Mouse (Mus musculus) gonadal fat pad, adult 2 months (tissue): ENCODE measurements around the gene Cenpb. TPM values are rescaled to one million over a fixed set of nuclear protein-coding genes. Genes with fewer than 3 reads are reported as not detected.

Experiments used
- DNase-seq: peaks from one replicate; pipeline ENCODE4 v3.0.0-alpha.2; 2012; ENCODE audit warnings: low read depth
- polyA plus RNA-seq: library from polyadenylated mRNA; depleted of rRNA; stranded (reverse); fragments of >200 nt; gene quantifications from 2 replicates; pipeline ENCODE4 v1.2.3, GENCODE M21; 2012

The Cenpb gene
- polyA plus RNA-seq, 1 experiment: 75.4 TPM

DNA sequence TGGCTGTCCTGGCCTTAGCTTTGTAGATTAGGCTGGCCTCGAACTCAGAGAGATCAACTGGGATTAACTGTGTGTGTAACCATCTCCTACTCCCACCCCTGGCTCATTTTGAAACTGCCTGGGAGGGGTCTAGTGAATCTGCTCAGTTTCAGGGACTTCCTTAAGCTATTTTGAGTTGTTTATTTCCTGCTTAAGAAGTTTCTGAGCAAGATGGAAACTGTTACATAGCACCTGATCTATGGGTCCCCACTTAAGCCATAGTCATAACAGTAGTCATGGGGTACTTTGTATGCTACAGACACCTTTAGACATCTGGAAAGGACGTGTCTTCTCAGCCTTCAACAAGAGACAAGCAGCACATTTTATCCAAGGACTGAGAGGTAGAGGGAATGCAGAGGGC lies 20.8 kb upstream of the Cenpb start:
- no peak for DNase-seq

DNA sequence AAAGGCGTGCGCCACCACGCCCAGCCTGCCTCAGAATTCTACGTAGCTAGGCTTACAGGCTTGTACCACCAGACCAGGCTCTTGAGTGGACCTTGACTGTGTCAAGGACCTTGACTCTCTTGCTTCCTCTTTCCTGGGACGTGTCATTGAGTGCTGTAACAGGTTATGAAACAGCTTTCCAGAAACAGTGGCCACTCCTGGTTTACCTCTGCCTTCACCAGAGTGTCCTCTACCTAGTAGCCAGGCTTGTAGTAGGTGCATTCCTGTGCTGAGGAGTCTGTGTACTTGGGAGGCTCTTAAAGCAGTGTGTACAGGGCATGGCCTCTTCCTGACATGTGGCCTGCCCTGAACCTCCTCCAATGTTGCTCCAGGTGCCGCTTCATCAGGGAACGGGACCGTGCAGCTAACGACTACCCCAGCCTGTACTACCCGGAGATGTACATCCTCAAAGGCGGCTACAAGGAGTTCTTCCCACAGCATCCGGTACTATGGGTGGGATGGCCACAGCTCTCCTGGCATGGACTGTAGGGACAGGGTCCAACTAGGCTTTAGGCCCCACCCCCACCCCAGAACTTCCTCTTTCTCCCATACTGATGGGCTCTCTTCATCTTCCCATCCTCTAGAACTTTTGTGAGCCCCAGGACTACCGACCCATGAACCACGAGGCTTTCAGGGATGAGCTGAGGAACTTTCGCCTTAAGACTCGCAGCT lies 16.9 kb upstream of the Cenpb start:
- DNase-seq: no peak

DNA sequence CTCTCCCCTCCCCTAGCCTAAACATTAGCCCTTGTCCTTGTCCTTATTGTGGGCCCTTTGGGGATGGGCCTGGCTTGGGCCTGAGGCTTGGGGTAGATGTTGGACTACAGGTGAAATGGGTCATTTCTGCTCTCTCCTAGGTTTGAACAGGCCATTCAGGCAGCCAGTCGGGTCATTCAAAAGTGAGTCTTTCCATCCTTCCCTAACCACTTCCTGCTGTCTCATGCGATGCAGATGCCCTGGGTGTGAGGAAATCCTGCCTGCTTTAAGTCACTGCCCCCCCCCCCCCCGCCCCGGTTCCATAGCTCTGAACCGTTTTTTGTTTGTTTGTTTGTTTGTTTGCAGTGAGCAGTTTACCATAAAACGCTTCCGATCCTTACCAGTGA lies 11.1 kb upstream of the Cenpb start:
- DNase-seq: no peak

DNA sequence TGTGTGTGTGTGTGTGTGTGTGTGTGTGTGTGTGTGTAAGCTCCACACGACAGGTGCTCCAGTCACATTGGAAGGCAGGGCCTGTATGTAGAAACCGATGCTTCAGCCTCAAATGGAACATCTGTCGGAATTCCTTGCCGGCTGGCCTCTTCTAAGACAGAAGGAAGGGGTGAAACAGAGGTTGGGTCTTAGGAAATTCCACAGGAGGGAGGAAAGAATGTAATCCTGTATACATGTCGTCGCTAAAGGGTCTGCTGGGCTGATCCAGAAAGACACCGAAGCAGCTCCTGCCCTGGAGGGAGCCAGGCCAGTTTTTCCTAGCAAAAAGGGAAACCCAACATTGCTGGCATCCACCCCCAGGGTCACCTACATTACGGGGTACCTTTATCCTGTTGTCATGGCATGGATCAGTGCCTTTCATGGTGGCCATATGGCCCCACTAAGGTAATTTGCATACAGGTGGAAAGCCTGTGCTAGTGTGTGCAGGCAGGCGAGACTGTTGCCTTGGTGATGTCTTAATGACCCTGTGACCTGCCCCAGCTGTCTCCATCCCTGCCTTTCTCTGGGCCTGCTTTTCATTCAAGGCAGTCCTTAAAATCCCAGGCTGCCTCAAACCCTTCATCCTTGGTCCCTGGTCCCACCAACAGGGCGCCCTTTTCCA lies 10.6 kb upstream of the Cenpb start:
- no peak for DNase-seq

DNA sequence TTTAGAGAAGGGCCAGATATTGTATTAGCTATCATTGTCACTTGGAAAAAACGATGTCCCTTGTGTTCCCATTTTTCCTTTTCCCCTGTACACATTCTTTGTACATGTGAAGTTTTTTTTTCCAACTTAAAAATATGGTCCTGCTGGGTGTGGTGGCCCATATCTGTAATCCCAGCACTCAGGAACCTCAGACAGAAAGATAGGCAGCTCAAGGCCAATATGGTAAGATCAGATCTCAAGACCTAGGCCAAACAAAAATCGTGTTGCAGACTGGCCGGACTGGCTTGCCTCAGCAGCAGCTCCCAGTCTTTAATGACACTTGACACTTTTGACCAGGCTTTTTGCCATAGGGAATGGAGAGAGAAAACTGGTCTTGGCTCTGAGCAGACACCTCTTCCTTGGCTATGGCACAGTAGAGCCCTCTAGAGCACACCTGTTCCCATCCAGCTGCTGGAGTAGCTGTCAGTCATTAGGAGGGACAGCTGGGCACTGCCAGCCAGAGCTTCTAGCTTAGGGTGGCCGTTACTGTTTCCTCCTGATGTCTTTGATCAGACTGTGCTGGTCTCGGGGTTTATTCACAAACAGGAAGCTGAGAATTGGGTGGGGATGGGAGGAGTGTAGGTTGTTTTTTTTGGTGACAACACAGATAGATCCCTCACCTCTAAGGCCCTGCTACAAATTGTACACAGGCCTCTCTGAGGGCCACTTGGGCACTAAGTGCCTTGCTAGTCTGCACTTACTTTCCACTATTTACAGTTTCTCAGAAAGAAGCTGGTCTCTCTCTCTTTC lies 9.8 kb upstream of the Cenpb start:
- DNase-seq: no peak

DNA sequence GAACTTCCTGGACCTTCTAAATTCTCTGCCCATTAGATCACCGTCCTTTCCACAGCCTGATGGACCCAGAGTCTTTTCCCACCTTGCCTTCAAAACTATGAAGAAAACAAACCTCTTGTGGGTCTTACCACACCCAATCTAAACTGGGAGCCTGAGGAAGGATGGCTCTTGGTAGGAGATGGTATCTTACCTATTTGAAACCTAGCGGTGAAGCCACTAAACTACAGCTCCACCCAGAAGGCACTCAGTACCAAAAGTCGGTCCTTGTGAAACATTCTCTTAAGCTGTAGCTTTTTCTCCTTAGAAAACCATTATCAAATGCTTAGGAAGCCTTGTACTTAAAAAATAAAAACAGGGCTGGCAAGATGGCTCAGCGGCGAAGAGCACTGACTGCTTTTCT lies 8.4 kb upstream of the Cenpb start:
- DNase-seq: no peak

DNA sequence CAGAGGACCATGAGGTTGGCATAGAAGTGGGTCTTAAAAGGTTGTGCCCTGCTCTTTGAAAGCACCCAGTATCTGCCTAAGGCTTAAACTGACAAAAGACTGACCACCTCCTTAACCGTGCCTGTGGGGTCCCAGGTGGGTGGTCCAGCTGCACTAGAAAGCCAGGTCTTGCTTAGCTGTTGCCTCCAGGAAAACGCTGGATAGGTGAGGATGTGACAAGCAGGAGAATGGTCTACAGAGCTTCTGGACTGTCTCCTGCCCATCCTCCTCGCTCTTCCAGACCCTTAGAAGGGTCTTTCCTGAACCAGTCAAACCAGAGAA lies 7.7 kb upstream of the Cenpb start:
- DNase-seq: no peak

DNA sequence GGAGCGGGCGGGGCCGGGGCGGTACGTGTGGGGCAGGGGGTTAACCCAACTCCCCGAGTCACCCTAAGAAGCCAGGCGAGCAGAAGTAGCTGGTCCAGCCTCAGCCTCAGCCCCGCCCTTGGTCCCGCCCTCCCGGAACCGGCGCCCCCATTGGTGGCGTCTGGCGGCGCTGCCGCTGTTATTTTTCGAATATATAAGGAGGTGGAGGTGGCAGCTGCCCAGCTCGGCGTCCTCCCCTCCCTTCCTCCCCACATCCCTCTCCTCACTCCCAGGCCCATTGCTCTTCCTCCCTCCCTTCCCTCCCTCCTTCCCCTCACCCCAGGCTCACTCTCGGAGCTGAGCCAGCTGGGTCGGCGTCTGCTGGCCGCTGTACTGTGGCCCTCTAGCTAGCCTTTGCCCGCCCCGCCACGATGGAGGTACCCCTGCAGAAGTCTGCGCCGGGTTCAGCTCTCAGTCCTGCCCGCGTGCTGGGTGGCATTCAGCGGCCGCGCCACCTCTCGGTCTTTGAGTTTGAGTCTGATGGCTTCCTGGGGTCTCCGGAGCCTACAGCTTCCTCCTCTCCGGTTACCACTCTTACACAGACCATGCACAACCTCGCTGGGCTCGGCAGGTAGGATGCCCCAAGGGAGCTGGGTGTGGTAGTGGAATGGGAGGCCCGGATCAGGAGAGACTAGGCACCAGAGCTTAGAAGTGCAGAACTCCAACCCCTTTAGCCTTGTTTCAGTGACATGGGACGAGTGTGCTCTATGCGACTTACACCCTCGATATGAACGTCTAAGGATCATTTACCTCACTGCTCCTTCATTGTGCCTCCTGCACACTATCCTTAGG lies 7.1 kb upstream of the Cenpb start, which contains the start of the genes Cdc25b and Spef1:
Gene Cdc25b (plus strand): TSS at position 179 of the 831 bp plus-strand sequence.
Gene Spef1 (minus strand): TSS at position 512 of the 831 bp plus-strand sequence.
- no peak for DNase-seq

DNA sequence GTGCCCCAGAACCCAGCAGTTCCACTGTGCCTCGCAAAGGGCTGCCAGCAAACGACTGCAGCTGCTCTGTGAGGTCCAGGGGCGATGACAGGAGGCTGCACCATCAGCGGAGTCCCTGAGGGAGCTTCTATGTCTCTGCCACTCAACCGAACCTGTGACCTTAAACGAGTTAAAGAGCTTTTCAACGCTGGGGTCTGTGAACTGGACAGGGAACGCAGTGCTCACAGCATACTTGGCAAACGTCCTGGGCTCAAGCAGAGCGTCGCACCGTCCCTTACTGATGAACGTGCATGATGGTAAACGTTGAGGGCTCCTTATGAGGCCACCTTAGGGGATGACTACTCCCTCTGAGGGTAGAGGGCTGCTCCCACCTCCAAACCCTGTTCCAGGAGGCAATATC lies 6.5 kb upstream of the Cenpb start:
- no peak for DNase-seq

DNA sequence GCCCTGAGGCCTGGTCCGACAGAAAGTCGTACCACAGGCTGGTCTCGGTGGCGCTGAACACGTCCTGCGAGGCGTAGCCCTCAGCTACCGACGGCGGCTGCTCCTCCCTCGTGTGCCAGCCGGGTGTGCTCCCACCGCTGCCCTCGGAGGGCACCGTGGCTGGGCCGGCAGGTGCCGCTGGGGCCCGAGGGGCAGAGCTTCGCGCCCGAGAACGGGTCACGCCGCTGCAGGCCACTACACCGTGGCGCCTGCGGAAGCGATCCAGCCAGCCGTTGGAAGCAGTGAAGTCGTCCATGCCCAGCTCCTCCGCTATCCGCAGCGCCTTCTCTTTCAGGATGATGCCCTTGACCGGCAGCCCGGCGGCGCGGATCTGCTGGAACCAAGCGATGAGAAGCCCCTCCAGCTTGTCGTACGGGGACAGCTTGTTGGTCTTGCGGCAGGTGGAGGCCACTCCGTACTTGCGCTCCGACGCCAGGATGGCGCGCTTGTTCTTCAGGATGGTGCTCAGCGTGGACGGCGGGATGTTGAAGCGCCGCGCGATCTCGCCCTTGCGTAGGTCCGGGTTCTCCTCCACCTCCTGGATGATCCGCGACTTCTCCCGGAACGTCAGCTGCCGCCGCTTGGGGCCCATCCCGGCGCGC lies 501 bp downstream of the Cenpb start:
- DNase-seq: no peak

DNA sequence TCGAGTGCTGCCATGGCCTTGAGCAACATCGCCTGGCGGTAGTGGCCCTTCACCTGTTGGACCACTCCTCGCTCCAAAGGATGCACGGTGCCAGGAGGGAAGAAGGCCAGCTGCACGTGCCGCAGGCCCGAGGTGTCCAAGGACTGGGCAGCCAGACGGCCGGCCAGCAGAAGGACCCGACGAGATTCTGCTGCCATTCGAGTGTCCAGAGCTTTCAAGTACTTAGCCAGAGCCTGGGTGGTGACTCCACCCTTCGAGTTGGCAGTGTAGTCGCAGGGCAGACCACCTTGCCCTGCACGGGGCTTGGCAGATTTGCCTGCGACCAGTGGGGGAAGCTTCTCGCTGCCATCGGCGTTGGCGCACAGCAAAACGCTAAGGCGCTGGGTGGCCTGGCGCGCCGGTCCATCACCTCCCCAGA lies 1.0 kb downstream of the Cenpb start:
- DNase-seq: no peak

DNA sequence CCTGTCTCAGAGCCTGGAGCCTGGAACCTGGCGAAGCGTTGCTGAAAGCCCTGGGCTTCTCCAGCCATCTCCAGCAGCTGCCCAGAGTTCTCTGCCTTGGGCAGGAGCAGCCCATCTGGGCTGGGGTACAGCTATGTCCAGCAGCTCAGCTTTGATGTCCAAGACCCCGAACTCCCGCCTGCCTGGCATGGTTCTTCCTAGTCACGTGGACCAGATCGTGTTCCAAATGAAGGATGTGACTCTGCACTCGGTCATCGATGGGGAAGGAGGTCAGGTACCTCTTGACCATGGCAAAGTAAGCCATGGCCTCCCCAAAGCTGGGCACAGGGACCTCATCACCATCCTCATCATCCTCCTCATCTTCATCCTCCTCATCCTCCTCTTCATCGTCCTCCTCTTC lies 1.9 kb downstream of the Cenpb start:
- no peak for DNase-seq

DNA sequence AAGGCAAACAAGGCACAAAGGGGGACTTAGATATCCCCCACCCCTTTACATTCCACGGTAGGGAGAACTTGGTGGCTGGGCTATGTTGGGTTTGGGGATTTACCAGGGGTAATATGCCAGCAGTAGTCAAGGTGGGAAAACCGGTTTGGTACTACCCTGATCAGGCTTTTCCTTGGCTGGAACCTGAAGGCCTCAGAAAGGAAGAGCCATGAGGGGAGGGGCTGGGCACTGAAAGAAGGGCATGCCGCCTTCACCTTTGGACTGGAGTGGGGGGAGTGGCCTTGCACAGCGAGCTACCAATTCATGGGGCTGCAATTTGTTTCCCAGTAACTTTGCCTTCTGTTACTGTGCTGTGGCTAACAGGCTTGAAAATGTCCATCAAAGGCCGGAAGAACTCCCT lies 3.4 kb downstream of the Cenpb start:
- DNase-seq: no peak

DNA sequence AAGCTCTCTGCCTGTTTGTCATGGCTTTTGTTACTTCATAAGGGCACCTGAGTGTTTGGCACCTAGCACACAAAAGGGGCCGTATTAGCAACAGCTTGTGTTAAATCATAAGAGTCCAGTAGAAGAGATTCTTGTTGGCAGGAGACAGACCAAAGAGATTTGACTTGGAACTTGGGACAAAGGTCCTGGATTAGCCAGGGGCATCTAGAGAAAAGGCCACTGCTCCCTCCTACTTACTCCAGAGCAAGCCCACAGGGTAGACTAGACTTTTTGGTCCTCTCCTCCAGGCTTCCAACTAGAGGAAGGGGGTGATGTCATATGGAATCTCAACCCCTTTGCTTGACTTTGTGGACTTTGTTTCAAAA lies 3.9 kb downstream of the Cenpb start:
- no peak for DNase-seq

DNA sequence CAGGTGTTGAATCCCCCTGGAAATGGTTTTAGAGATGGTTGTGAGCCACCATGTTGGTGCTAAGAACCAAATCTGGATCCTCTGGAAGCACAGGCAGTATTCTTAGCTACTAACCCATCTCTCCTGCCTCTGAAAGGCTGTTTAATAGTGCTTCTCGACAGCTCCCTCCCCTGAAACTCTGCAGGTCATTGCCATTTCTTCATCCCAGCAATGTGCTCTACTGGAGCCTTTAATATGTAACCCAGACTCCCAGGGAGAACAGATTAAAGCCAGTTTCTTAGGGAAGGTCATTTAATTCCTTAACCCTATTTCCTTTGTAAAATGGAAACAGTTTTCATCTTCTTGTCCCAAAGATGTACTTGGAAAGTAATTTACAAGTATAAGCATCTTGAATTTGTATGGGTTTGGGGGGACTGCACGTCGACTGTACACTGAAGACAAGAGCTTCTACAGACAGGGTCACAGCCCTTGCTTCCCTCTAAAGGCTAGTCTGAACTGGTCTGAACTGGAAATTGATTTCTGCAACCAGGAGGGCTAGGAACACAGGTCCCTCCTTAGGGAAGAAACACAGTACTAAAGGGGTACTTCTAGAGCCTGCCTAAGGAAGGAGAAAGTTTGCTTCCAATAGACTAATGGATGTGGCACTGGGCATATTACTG lies 4.5 kb downstream of the Cenpb start:
- no peak for DNase-seq

DNA sequence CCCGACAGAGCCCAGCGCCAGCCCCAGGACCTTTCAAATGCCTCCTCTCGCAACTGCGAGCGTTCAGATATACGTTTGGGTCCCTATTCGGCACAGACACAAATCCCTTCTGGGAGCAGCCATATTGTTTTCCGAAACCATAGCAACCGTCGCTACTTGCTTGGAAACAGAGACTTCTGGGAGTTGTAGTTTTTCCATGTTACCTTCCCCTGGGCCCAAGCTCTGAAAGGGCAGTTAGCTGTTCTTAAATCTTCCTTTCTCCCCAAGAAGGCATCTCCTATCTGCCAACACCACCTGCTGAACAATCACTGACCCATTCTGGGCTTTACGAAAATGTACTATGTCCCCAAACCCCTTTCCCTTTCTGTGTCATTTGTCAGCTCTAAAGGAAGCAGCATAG lies 5.2 kb downstream of the Cenpb start:
- no peak for DNase-seq

DNA sequence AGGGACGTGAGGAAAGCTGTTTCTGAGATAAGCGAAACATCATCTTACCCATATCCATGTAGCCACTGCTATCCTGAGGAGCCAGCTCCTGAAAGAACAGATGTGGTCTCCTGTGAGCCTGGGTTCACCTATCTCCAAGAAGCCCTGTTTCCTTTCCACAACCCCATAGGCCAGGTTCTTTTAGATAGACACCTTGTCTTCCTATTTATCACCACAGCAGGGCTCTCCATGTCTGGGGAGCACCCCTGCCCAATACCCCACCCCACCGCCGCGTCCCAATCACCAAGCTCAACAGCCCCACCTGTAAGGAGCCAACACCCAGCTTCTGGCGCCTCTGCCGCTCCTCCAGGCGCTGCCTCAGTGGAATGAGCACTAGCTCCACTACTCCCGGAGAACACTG lies 7.5 kb downstream of the Cenpb start:
- no peak for DNase-seq

DNA sequence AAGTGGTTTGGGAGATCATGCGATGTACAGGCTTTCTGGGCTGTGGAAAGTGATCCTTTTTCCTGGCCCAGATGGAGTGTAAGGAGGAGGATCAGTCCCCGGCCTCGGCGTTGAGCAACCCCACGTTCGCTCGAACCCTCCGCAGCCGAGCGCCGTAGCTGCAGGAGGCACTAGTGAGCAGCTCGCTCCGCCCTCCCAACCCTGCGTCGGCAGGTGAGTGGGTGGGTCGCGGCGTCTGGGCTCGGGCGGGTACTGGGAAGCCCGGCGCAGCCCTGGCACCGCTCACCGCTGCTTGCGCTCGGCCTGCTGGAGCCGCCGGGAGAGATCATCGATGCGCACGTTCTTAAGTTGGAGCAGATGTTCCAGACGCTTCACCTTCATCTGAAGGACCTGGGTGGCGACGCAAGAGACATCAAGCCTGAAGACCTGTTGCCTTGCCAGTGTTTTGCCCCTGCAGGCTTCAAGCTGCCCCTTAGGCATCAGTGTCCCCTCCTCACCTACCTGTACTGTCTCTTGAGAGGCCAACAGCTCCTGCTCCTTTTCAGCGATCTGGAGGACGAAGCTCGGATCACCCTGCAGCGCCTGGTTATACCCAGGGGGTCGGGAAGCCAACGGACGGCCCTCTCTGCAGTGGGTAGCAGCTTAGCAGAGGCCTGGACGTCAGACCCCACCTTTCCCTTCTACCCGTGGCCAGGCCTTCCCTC lies 8.3 kb downstream of the Cenpb start:
- no peak for DNase-seq

DNA sequence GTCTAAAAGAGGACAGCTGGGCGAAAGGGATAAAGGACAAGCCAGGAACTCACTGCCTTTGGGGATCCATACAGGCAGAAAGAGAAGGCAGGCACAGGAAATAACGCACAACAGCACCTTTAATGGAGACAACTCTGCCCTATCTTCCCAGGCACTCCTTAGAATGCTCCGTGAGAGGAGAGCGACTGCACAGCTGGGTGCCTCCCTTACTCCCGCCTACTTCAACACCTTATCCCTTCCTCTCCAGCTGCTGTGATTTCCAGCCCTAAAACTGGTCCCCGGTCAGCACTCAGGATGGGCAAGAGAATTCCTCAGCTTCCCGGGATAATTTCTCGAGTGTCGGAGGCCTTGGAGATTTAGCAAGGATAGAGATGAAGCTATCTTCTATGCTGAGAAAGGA lies 8.9 kb downstream of the Cenpb start:
- no peak for DNase-seq

DNA sequence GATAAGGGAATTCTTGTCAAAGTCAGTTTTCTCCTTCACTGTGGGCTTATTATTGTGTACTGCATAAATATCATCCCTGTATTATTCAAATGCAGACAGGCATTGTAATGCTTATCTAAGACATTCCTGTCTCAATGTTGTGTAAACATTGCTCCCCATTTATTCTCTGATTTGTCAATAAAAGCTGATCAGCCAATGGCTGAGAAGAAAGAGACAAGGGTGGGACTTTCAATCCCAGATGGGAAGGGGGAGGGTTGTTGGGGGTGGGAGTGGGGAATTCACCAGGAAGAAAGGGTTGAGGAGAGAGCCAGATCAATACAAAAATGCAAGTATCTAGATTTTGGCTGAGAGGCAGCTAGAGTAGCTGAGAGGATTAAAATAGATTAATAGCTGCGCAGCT lies 11.0 kb downstream of the Cenpb start:
- no peak for DNase-seq

DNA sequence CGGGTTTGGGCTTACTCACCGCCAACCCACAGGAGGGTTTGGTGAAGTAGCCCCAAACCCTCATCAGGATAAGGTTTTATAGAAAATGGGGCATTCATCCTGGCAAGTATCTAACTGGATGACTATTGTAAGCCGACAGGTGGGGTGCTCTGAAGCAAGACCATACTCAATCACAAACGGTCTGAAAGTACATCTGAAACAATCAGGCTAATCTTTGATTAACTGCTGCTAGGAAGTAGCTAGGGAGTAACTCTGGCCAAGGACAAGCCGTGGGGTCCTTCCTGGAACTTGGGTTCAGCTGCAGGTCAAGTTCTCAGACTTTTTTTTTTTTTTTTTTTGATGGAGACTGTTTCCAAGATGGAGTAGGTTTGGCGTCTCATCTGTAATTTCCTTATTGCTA lies 11.9 kb downstream of the Cenpb start:
- DNase-seq: no peak
